Mouse (Mus musculus): Measurements from ENCODE around the gene H2al1j. TPM values are rescaled to one million over a fixed set of nuclear protein-coding genes. Genes with fewer than 3 reads are reported as not detected.
"Not testable (repeated sequence)": the region's sequence is repeated elsewhere in the genome, so short reads cannot be mapped to it uniquely, and the experiment has no call there.

The H2al1j gene
- polyA plus RNA-seq (2015; fragmentation: Nextera tagmentation; extraction: Ambion mirVana): not detected in 2 replicates

DNA sequence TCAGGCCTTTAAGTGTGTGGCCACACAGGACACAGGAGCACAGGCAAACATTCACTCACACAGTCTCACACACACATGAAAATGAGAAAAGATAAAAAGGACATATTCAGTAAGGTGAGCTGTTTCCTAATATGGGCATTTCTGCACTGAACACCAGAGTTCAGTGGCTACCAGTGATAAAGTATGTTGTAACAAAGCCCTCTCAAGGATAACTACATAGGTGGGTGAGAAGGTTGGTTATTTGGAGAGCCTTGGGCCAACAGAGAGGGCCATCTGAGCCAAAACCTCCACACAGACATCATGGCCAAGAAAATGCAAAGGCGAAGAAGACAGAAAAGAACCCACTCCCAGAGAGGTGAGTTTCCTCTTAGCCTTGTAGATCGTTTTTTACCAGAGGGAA is at the start of gene H2al1j:
H2al1j (plus strand) TSS at position 301 of the 400 bp plus-strand sequence.
- H3K4me3 ChIP-seq; H3K36me3 ChIP-seq; H3K4me1 ChIP-seq (replicated peaks); H3K4me2 ChIP-seq; H3K9me3 ChIP-seq; H3K9ac ChIP-seq; ATAC-seq (ENCODE audit: low FRiP score); H3K27ac ChIP-seq; H3K27me3 ChIP-seq: not testable (repeated sequence)
- WGBS: 87% methylated on average over 2 of the region's 2 CpGs

DNA sequence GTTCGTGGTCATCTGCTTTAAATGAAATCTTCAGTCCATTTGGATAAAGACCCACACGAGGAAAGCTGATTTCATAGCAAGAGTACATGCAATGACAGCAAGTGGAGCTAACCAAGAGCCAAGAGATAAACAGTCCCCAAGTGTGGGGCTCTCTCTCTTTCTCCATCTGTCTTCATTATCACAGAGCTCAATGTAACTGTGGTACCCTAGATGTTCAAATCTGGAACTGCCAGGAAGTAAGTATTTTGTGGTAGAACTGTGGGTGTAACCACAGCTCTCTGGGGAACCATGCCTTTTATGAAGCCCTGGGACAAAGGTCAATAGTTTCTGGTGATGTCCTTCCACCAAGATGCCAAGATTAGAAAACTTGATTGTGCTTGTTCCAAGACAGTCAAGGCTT is 46.9 kb upstream of the H2al1j start:
- Histone ChIP-seq H3K9me3 (no peaks in the 10 kb centered on the region), H3K27me3 (peaks cover 7% of the 10 kb centered on the region; the same call in 1 of the 2 replicates), H3K4me1 (replicated peaks) (no peaks in the 10 kb centered on the region), H3K4me3 (no peak overlapping the region), H3K27ac (no peak overlapping the region), H3K9ac (no peak overlapping the region), H3K4me2 (no peak overlapping the region), H3K36me3 (no peaks in the 10 kb centered on the region)
- WGBS: 68% methylated on average over 2 of the region's 2 CpGs
- ATAC-seq (ENCODE audit: low FRiP score): no peak

- no peaks in the 10 kb centered on the region for H3K36me3 ChIP-seq
- H3K4me1 ChIP-seq (replicated peaks): no peaks in the 10 kb centered on the region
- H3K27me3 ChIP-seq: peaks cover 11% of the 10 kb centered on the region; the same call in 1 of the 2 replicates
- no peak overlapping the region for H3K4me3 ChIP-seq
- no peak overlapping the region for H3K9ac ChIP-seq
- no peak overlapping the region for H3K27ac ChIP-seq
- ATAC-seq (ENCODE audit: low FRiP score): no peak
- no peaks in the 10 kb centered on the region for H3K9me3 ChIP-seq
- 78% methylated on average over 14 of the region's 14 CpGs for WGBS
- H3K4me2 ChIP-seq: no peak overlapping the region
Observed at GRCm38 (mm10) chrX:11288306-11288882, 39.2 kb upstream of the H2al1j start.

GRCm38 (mm10) chrX:11289244-11289643 is 38.4 kb upstream of the H2al1j start:
- Histone ChIP-seq H3K36me3 (no peaks in the 10 kb centered on the region), H3K4me3 (no peak overlapping the region), H3K27me3 (peaks cover 11% of the 10 kb centered on the region; the same call in 1 of the 2 replicates), H3K4me2 (no peak overlapping the region), H3K9me3 (no peaks in the 10 kb centered on the region), H3K4me1 (replicated peaks) (no peaks in the 10 kb centered on the region), H3K9ac (no peak overlapping the region), H3K27ac (no peak overlapping the region)
- 59% methylated on average over 4 of the region's 4 CpGs for WGBS
- no peak for ATAC-seq (ENCODE audit: low FRiP score)

GRCm38 (mm10) chrX:11298957-11299356 is 28.7 kb upstream of the H2al1j start, which contains the start of gene H2al1a:
TSS of gene H2al1a (plus strand) at chrX:11299257.
- H3K4me3 ChIP-seq; H3K9ac ChIP-seq; H3K36me3 ChIP-seq; H3K27ac ChIP-seq; ATAC-seq (ENCODE audit: low FRiP score); H3K27me3 ChIP-seq; H3K4me2 ChIP-seq; H3K4me1 ChIP-seq (replicated peaks); H3K9me3 ChIP-seq: not testable (repeated sequence)
- no CpG with 5 or more reads among the region's 3 CpGs for WGBS

GRCm38 (mm10) chrX:11302132-11302531 is 25.5 kb upstream of the H2al1j start, which contains the start of gene H2al1b:
TSS of gene H2al1b (plus strand) at chrX:11302432.
- not testable (repeated sequence) for H3K9me3 ChIP-seq; H3K27me3 ChIP-seq; H3K9ac ChIP-seq; H3K27ac ChIP-seq; H3K4me3 ChIP-seq; H3K4me1 ChIP-seq (replicated peaks); H3K36me3 ChIP-seq; ATAC-seq (ENCODE audit: low FRiP score); H3K4me2 ChIP-seq
- 89% methylated on average over 1 of the region's 3 CpGs for WGBS

DNA sequence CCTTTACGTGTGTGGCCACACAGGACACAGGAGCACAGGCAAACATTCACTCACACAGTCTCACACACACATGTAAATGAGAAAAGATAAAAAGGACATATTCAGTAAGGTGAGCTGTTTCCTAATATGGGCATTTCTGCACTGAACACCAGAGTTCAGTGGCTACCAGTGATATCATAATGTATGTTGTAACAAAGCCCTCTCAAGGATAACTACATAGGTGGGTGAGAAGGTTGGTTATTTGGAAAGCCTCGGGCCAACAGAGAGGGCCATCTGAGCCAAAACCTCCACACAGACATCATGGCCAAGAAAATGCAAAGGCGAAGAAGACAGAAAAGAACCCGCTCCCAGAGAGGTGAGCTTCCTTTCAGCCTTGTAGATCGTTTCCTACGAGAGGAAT is 22.3 kb upstream of the H2al1j start, which contains the start of gene H2al1c:
H2al1c (plus strand) TSS at position 301 of the 400 bp plus-strand sequence.
- H3K4me3 ChIP-seq; H3K27ac ChIP-seq; H3K4me1 ChIP-seq (replicated peaks); H3K36me3 ChIP-seq; H3K27me3 ChIP-seq; ATAC-seq (ENCODE audit: low FRiP score); H3K4me2 ChIP-seq; H3K9ac ChIP-seq; H3K9me3 ChIP-seq: not testable (repeated sequence)
- WGBS: 100% methylated on average over 1 of the region's 6 CpGs

GRCm38 (mm10) chrX:11308524-11308923 is 19.1 kb upstream of the H2al1j start, which contains the start of gene H2al1d:
TSS of gene H2al1d (plus strand) at chrX:11308824.
- ATAC-seq (ENCODE audit: low FRiP score); H3K9me3 ChIP-seq; H3K4me2 ChIP-seq; H3K27me3 ChIP-seq; H3K4me3 ChIP-seq; H3K27ac ChIP-seq; H3K9ac ChIP-seq; H3K36me3 ChIP-seq; H3K4me1 ChIP-seq (replicated peaks): not testable (repeated sequence)
- no CpG with 5 or more reads among the region's 6 CpGs for WGBS

GRCm38 (mm10) chrX:11311634-11312033 is 16.0 kb upstream of the H2al1j start, which contains the start of gene H2al1e:
TSS of gene H2al1e (plus strand) at chrX:11311934.
- not testable (repeated sequence) for H3K36me3 ChIP-seq; H3K4me3 ChIP-seq; H3K9me3 ChIP-seq; H3K4me1 ChIP-seq (replicated peaks); H3K27me3 ChIP-seq; ATAC-seq (ENCODE audit: low FRiP score); H3K27ac ChIP-seq; H3K9ac ChIP-seq; H3K4me2 ChIP-seq
- WGBS: no CpG with 5 or more reads among the region's 3 CpGs

DNA sequence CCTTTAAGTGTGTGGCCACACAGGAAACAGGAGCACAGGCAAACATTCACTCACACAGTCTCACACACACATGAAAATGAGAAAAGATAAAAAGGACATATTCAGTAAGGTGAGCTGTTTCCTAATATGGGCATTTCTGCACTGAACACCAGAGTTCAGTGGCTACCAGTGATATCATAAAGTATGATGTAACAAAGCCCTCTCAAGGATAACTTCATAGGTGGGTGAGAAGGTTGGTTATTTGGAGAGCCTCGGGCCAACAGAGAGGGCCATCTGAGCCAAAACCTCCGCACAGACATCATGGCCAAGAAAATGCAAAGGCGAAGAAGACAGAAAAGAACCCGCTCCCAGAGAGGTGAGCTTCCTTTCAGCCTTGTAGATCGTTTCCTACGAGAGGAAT is 12.8 kb upstream of the H2al1j start, which contains the start of gene H2al1f:
H2al1f (plus strand) TSS at position 301 of the 400 bp plus-strand sequence.
- not testable (repeated sequence) for H3K9ac ChIP-seq; H3K4me3 ChIP-seq; H3K27me3 ChIP-seq; H3K27ac ChIP-seq; H3K36me3 ChIP-seq; H3K4me1 ChIP-seq (replicated peaks); H3K9me3 ChIP-seq; ATAC-seq (ENCODE audit: low FRiP score); H3K4me2 ChIP-seq
- WGBS: no CpG with 5 or more reads among the region's 6 CpGs

DNA sequence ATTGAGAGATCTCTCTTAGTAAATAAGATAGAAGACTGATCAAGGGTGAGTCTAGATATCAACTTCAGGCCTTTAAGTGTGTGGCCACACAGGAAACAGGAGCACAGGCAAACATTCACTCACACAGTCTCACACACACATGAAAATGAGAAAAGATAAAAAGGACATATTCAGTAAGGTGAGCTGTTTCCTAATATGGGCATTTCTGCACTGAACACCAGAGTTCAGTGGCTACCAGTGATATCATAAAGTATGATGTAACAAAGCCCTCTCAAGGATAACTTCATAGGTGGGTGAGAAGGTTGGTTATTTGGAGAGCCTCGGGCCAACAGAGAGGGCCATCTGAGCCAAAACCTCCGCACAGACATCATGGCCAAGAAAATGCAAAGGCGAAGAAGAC is 9.7 kb upstream of the H2al1j start, which contains the start of gene H2al1g:
H2al1g (plus strand) TSS at position 301 of the 400 bp plus-strand sequence.
- H3K4me2 ChIP-seq; H3K36me3 ChIP-seq; ATAC-seq (ENCODE audit: low FRiP score); H3K4me1 ChIP-seq (replicated peaks); H3K9ac ChIP-seq; H3K4me3 ChIP-seq; H3K27me3 ChIP-seq; H3K27ac ChIP-seq; H3K9me3 ChIP-seq: not testable (repeated sequence)
- no CpG with 5 or more reads among the region's 3 CpGs for WGBS

GRCm38 (mm10) chrX:11321192-11321591 is 6.4 kb upstream of the H2al1j start, which contains the start of gene H2al1h:
TSS of gene H2al1h (plus strand) at chrX:11321492.
- not testable (repeated sequence) for H3K4me2 ChIP-seq; H3K4me3 ChIP-seq; H3K27ac ChIP-seq; H3K36me3 ChIP-seq; H3K4me1 ChIP-seq (replicated peaks); H3K9ac ChIP-seq; H3K9me3 ChIP-seq; ATAC-seq (ENCODE audit: low FRiP score); H3K27me3 ChIP-seq
- no CpG with 5 or more reads among the region's 6 CpGs for WGBS

- 84% methylated on average over 2 of the region's 5 CpGs for WGBS
- not testable (repeated sequence) for H3K27ac ChIP-seq; ATAC-seq (ENCODE audit: low FRiP score)
Observed at GRCm38 (mm10) chrX:11324359-11324758, 3.3 kb upstream of the H2al1j start, which contains the start of gene H2al1i. TSS of gene H2al1i (plus strand) at chrX:11324659.

More at GRCm38 (mm10) chrX:11324359-11324758, 3.3 kb upstream of the H2al1j start, which contains the start of gene H2al1i:
- not testable (repeated sequence) for H3K4me3 ChIP-seq; H3K36me3 ChIP-seq; H3K27me3 ChIP-seq; H3K4me2 ChIP-seq; H3K4me1 ChIP-seq (replicated peaks); H3K9ac ChIP-seq; H3K9me3 ChIP-seq

Measured in hindbrain, embryonic 13.5 days (tissue).